Mouse (Mus musculus) hindbrain, embryonic 10.5 days (tissue): ENCODE measurements around the gene Rsph1. TPM values are rescaled to one million over a fixed set of nuclear protein-coding genes. Genes with fewer than 3 reads are reported as not detected.

Experiments
- DNase-seq: peaks from one replicate; pipeline ENCODE4 v3.0.0-alpha.2; 2017; ENCODE audit warnings: low spot score
- H3K27ac ChIP-seq: fragments of 300-500 bp; sonication (generic); 2 replicates; pipeline ENCODE4 v1.5.1; 2016; ENCODE audit warnings: mild to moderate bottlenecking, moderate library complexity
- H3K27me3 ChIP-seq: fragments of 300-500 bp; sonication (generic); 2 replicates; pipeline ENCODE4 v1.6.1; 2016; ENCODE audit warnings: mild to moderate bottlenecking; ENCODE audit not compliant: poor library complexity, insufficient read depth, severe bottlenecking
- H3K36me3 ChIP-seq: fragments of 300-500 bp; sonication (generic); 2 replicates; pipeline ENCODE4 v1.6.1; 2016; ENCODE audit warnings: mild to moderate bottlenecking, moderate library complexity
- H3K4me1 ChIP-seq: fragments of 300-500 bp; sonication (generic); replicated peaks from 2 replicates; pipeline ENCODE4 v1.6.1; 2016; ENCODE audit warnings: mild to moderate bottlenecking
- H3K4me3 ChIP-seq: fragments of 300-500 bp; sonication (generic); 2 replicates; pipeline ENCODE4 v1.5.1; 2016; ENCODE audit warnings: mild to moderate bottlenecking, moderate library complexity
- H3K9me3 ChIP-seq: fragments of 300-500 bp; sonication (generic); 2 replicates; pipeline ENCODE4 v1.6.1; 2016; ENCODE audit warnings: mild to moderate bottlenecking, moderate library complexity
- WGBS: fragments of 180-500 bp; shearing (Covaris S2); methylation state at CpG from one replicate; pipeline ENCODE4 v1.1.7; 2016; 5-methylcytosine and 5-hydroxymethylcytosine counted together
- polyA plus RNA-seq: library from polyadenylated mRNA; unstranded; fragments of >200 nt; fragmentation: Nextera tagmentation; extraction: Ambion mirVana; gene quantifications from 2 replicates; pipeline ENCODE4 v1.2.1, GENCODE M21; 2016

Rsph1 gene
- polyA plus RNA-seq, 1 experiment from 2014 or later = 7.7 TPM

GRCm38 (mm10) chr17:31297521-31297939 is 20.3 kb upstream of the Rsph1 start:
- peaks cover 34% of the 10 kb centered on the region for H3K4me1 ChIP-seq
- H3K36me3 ChIP-seq = no peaks in the 10 kb centered on the region
- H3K4me3 ChIP-seq = peak overlapping the region; percentile 74
- H3K27me3 ChIP-seq = peaks cover 54% of the 10 kb centered on the region
- DNase-seq = no peak
- no peaks in the 10 kb centered on the region for H3K9me3 ChIP-seq
- WGBS = 29% methylated on average over 7 of the region's 7 CpGs
- H3K27ac ChIP-seq = no peak overlapping the region

DNA sequence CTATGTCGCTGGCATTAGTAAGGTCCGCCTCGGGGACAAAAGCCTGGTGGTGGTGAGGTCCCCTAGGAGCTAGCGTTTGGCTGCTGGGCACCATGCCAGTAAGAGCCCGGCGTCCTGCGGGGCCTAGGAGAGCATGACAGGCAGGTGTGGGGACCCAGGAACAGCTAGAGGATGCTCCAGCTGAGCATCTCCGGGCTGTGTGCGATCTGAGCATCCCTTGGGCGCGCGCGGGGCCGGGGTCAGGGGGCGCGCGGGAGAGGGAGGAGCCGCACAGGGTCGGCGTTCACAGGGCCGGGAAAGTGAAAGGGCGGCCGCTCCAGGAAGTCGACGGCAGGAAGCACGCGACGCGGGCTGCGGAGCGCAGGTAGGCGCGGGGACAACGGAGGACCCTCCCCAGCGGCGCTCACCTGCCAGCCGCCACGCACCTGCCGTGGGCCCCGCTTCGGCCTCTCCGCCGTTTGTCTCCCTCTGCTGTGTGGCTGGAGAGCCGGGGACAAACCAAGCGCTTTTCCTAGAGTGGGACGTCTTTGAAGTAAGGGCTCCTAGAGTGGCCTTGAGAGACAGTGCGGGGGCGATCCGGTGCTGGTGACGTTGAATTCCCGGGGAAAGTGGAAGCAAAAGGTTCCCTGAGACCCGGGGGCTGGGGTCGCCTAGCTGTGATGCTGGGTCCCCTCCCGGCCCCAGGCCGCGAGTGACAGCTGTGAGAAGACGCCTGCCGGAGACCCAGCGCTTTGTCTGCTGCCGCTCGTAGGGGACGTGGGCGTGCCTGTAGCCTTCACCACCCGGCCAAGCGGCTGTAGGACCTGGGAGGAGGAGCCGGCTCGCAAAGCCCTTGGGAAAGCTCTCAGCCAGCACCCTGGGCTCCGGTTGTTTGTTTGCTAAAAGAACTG is 19.0 kb upstream of the Rsph1 start:
- H3K27me3 ChIP-seq = peaks cover 54% of the 10 kb centered on the region
- DNase-seq = peak; percentile 78
- under 1% methylated on average over 68 of the region's 68 CpGs for WGBS
- H3K4me3 ChIP-seq = peak overlapping the region; percentile 74
- H3K36me3 ChIP-seq = no peaks in the 10 kb centered on the region
- no peaks in the 10 kb centered on the region for H3K9me3 ChIP-seq
- peak overlapping the region; percentile 90 for H3K27ac ChIP-seq
- peaks cover 34% of the 10 kb centered on the region for H3K4me1 ChIP-seq

- H3K9me3 ChIP-seq = no peaks in the 10 kb centered on the region
- peak; percentile 49 for DNase-seq
- H3K4me3 ChIP-seq = peak overlapping the region; percentile 74
- 19% methylated on average over 25 of the region's 25 CpGs for WGBS
- peaks cover 30% of the 10 kb centered on the region for H3K4me1 ChIP-seq
- H3K27ac ChIP-seq = peak overlapping the region; percentile 90
- H3K27me3 ChIP-seq = peaks cover 52% of the 10 kb centered on the region
- H3K36me3 ChIP-seq = no peaks in the 10 kb centered on the region
Observed at GRCm38 (mm10) chr17:31295215-31295891, 18.2 kb upstream of the Rsph1 start.

GRCm38 (mm10) chr17:31294363-31295214 is 17.4 kb upstream of the Rsph1 start:
- H3K4me3 ChIP-seq = peak overlapping the region; percentile 74; the same call in 1 of the 2 replicates
- no peaks in the 10 kb centered on the region for H3K36me3 ChIP-seq
- no peaks in the 10 kb centered on the region for H3K9me3 ChIP-seq
- DNase-seq = no peak
- no peak overlapping the region for H3K27ac ChIP-seq
- peaks cover 31% of the 10 kb centered on the region for H3K4me1 ChIP-seq
- peaks cover 48% of the 10 kb centered on the region for H3K27me3 ChIP-seq
- 84% methylated on average over 15 of the region's 15 CpGs for WGBS

DNA sequence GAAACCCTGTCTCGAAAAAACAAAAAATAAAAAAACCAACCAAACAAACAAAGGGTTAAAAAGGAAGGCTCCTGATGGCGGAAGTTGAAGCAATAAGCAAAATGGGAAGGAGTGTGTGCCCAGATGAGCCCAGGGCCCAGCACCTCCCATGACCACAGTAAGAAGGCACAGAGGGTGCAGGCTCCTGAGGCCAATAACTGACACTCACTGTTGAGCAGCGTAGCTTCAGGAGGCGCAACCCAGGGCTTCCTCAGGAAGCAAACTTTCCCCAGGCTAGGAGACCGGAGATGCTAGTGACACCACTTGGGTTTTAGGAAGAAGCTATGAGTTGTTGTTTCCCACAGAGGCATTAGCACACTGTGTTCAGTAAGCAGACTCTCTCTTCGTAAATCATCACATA is 13.7 kb upstream of the Rsph1 start:
- H3K27ac ChIP-seq = no peak overlapping the region
- H3K9me3 ChIP-seq = no peaks in the 10 kb centered on the region
- no peak for DNase-seq
- 75% methylated on average over 6 of the region's 6 CpGs for WGBS
- peaks cover 14% of the 10 kb centered on the region for H3K27me3 ChIP-seq
- no peak overlapping the region for H3K4me3 ChIP-seq
- peaks cover 17% of the 10 kb centered on the region for H3K4me1 ChIP-seq
- H3K36me3 ChIP-seq = no peaks in the 10 kb centered on the region

GRCm38 (mm10) chr17:31290311-31290710 is 13.1 kb upstream of the Rsph1 start:
- H3K4me3 ChIP-seq = no peak overlapping the region
- peaks cover 11% of the 10 kb centered on the region for H3K4me1 ChIP-seq
- no peaks in the 10 kb centered on the region for H3K36me3 ChIP-seq
- H3K27me3 ChIP-seq = peaks cover 8% of the 10 kb centered on the region
- no peaks in the 10 kb centered on the region for H3K9me3 ChIP-seq
- DNase-seq = no peak
- H3K27ac ChIP-seq = no peak overlapping the region

- Histone ChIP-seq H3K27ac (no peak overlapping the region), H3K4me1 (peaks cover 6% of the 10 kb centered on the region), H3K4me3 (no peak overlapping the region), H3K27me3 (no peaks in the 10 kb centered on the region), H3K9me3 (no peaks in the 10 kb centered on the region), H3K36me3 (no peaks in the 10 kb centered on the region)
- no peak for DNase-seq
- WGBS = 59% methylated on average over 7 of the region's 7 CpGs
Observed at GRCm38 (mm10) chr17:31288999-31289726, 12.0 kb upstream of the Rsph1 start.

- H3K36me3 ChIP-seq = no peaks in the 10 kb centered on the region
- no peak overlapping the region for H3K4me3 ChIP-seq
- no peaks in the 10 kb centered on the region for H3K27me3 ChIP-seq
- WGBS = 89% methylated on average over 3 of the region's 3 CpGs
- H3K27ac ChIP-seq = no peak overlapping the region
- H3K4me1 ChIP-seq = peaks cover 13% of the 10 kb centered on the region
- H3K9me3 ChIP-seq = no peaks in the 10 kb centered on the region
- no peak for DNase-seq
Observed at GRCm38 (mm10) chr17:31287216-31287615, 10.0 kb upstream of the Rsph1 start.

GRCm38 (mm10) chr17:31286492-31286891 is 9.3 kb upstream of the Rsph1 start, which contains the start of gene Slc37a1:
Gene Slc37a1 (plus strand): TSS chr17:31286792.
- Histone ChIP-seq H3K4me1 (peaks cover 14% of the 10 kb centered on the region), H3K4me3 (no peak within 1 kb of the TSS), H3K27me3 (no peaks in the 10 kb centered on the region), H3K9me3 (no peaks in the 10 kb centered on the region), H3K36me3 (no peaks in the 10 kb centered on the region), H3K27ac (no peak within 1 kb of the TSS)
- no peak for DNase-seq
- 96% methylated on average over 1 of the region's 1 CpGs for WGBS

- Histone ChIP-seq H3K4me3 (no peak overlapping the region), H3K27ac (no peak overlapping the region), H3K4me1 (peaks cover 14% of the 10 kb centered on the region), H3K9me3 (no peaks in the 10 kb centered on the region), H3K27me3 (no peaks in the 10 kb centered on the region), H3K36me3 (no peaks in the 10 kb centered on the region)
- DNase-seq = no peak
- 88% methylated on average over 2 of the region's 2 CpGs for WGBS
Observed at GRCm38 (mm10) chr17:31285867-31286266, 8.7 kb upstream of the Rsph1 start.

DNA sequence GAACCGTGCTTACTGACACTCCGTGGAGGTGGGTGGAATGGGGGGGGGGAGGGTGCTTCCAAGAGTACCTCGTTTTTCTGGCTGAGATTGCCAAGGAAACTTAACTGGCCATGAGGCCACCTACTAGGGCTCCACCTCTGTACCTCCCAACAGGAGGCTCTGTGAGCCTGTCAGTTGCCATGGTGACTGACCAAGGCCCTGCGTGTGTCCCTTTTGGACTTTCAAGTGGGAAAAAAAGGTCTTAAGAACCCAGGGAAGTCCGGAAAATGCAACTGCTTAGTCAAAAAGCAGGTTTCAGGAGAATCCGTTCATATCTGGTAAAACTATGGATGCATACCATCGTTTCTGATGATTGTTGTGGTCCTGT is 5.5 kb upstream of the Rsph1 start:
- 17% methylated on average over 7 of the region's 7 CpGs for WGBS
- H3K27ac ChIP-seq = no peak overlapping the region
- no peak for DNase-seq
- no peaks in the 10 kb centered on the region for H3K9me3 ChIP-seq
- H3K27me3 ChIP-seq = no peaks in the 10 kb centered on the region; the same call in 1 of the 2 replicates
- peaks cover 10% of the 10 kb centered on the region for H3K4me1 ChIP-seq
- H3K36me3 ChIP-seq = no peaks in the 10 kb centered on the region
- no peak overlapping the region for H3K4me3 ChIP-seq
